ENCODE assay signal across 15 mouse cellular contexts in genomic region chr9:50721061-50721460, GRCm38 (mm10). TPM values are rescaled to one million over a fixed set of nuclear protein-coding genes. Genes with fewer than 3 reads are reported as not detected.
DNase-seq lines count a peak whose midpoint lies in the region; ATAC-seq and TF ChIP-seq lines count a peak whose summit lies in the region.
"Had no signal": no experiment of that assay in that cellular context is flagged by ENCODE, and none has a peak within 500 bp of the region (broad histone marks: within the 10 kb centered on the region; RNA-seq: fewer than 3 reads in every experiment).

No protein-coding gene starts in this region.

- H3K27me3 ChIP-seq in kidney, postnatal 0 days (ENCODE audit: insufficient read depth, low read length), result no peaks in the 10 kb centered on the region
- H3K27me3 ChIP-seq: Patski had no signal

- H3K36me3 ChIP-seq in kidney, postnatal 0 days (ENCODE audit: insufficient read depth, low read length), result no peaks in the 10 kb centered on the region

- no peak overlapping the region for H3K4me3 ChIP-seq in kidney, postnatal 0 days (replicated peaks; ENCODE audit: low read depth, low read length)
- H3K4me3 ChIP-seq in cortical plate, adult 2 months (ENCODE audit: insufficient read depth, low read length), result no peak overlapping the region
- H3K4me3 ChIP-seq: myocyte had no signal

- TF ChIP-seq CTCF in kidney, postnatal 0 days (IDR thresholded peaks at IDR 0.05; ENCODE audit: low read depth), result no peak
- TF ChIP-seq CTCF in cortical plate, adult 2 months (IDR thresholded peaks at IDR 0.05; ENCODE audit: extremely low read depth, insufficient read depth, low read length), result no peak

- no peak for ATAC-seq in kidney, postnatal 0 days (replicated peaks; ENCODE audit: low FRiP score, low read depth)
- no peak for ATAC-seq in granulocyte monocyte progenitor cell, adult 5-6 weeks (replicated peaks; ENCODE audit: poor library complexity, severe bottlenecking)
- ATAC-seq: Patski had no signal

- no peak overlapping the region for H3K27ac ChIP-seq in kidney, postnatal 0 days
- peak overlapping the region; percentile 53; the same call in 1 of the 2 replicates for H3K27ac ChIP-seq in cortical plate, adult 2 months (ENCODE audit: insufficient read depth, low read length)

- H3K9me3 ChIP-seq in kidney, postnatal 0 days (replicated peaks; ENCODE audit: low read length), result no peaks in the 10 kb centered on the region

- 17% methylated on average over 12 of the region's 12 CpGs for WGBS in kidney, postnatal 0 days

- no peak for TF ChIP-seq POLR2A in cortical plate, adult 2 months (IDR thresholded peaks at IDR 0.05; ENCODE audit: extremely low read depth, insufficient read depth, low read length)

- 0 out of 2 replicates have a peak, but pooled peaks cover 3% of the 10 kb centered on the region for H3K4me1 ChIP-seq in kidney, postnatal 0 days (replicated peaks; ENCODE audit: insufficient read depth, low read length)
- H3K4me1 ChIP-seq in cortical plate, adult 2 months (ENCODE audit: control insufficient read depth, insufficient read depth, low read length), result no peaks in the 10 kb centered on the region

- intact Hi-C loops in heart, postnatal 14 days (cut with DNase I), result no loop called here

- no peak overlapping the region for H3K4me2 ChIP-seq in kidney, postnatal 0 days (ENCODE audit: low read length)

- H3K9ac ChIP-seq in kidney, postnatal 0 days (ENCODE audit: low read depth, low read length), result no peak overlapping the region

- peak; percentile 94 for DNase-seq in heart, adult 11 months
- DNase-seq in heart, postnatal 14 days, result no peak
- DNase-seq in kidney, postnatal 0 days (ENCODE audit: low spot score), result peak; percentile 26
- DNase-seq in kidney, adult 9 months, result no peak
- peak; percentile 41 for DNase-seq in R1 (ENCODE audit: low read depth, low spot score)
- no peak for DNase-seq in layer of hippocampus, adult 8-10 months (ENCODE audit: low spot score in 2 of 2)
- DNase-seq: cerebellum, adult 9-11 months; retina, postnatal 1 day; spleen, adult 18-20 months had no signal

RNA-seq across cellular contexts. Expression of gene Dixdc1, which starts 18.3 kb away (rescaled TPM):
- total RNA-seq in heart, postnatal 14 days (2021), result 1 to 10 TPM; 4.0 to 6.2 TPM
- polyA plus RNA-seq in kidney, postnatal 0 days (2015; fragmentation: Nextera tagmentation; extraction: Ambion mirVana), result 7.3 and 7.5 TPM in 2 replicates
- polyA plus RNA-seq in cortical plate, adult 2 months (2012; rRNA removed), result 47.0 and 47.2 TPM in 2 replicates
- total RNA-seq in granulocyte monocyte progenitor cell, adult 5-6 weeks (2014; fragmentation: Nextera tagmentation), result 0.11 and 0.82 TPM in 2 replicates
- 0.10 and 0.39 TPM in 2 replicates for total RNA-seq in granulocyte monocyte progenitor cell, adult 5-6 weeks (2017)
- total RNA-seq in layer of hippocampus, adult 8-10 months (2022), result 100 to 1,000 TPM in 2 of 4 experiments, 10 to 100 TPM in 2; 67.3 to 107 (median 93.0) TPM
- total RNA-seq: megakaryocyte-erythroid progenitor cell, adult 5-6 weeks had no signal

RNA-seq across cellular contexts. Expression of gene 2310030G06Rik, which starts 25.3 kb away (rescaled TPM):
- total RNA-seq in heart, postnatal 14 days (2021), result 1 to 10 TPM; 2.0 to 3.2 TPM
- 26.8 and 27.1 TPM in 2 replicates for polyA plus RNA-seq in kidney, postnatal 0 days (2015; fragmentation: Nextera tagmentation; extraction: Ambion mirVana)
- polyA plus RNA-seq in cortical plate, adult 2 months (2012; rRNA removed), result 2.7 and 3.7 TPM in 2 replicates
- not detected in 2 replicates for total RNA-seq in granulocyte monocyte progenitor cell, adult 5-6 weeks (2014; fragmentation: Nextera tagmentation)
- not detected in 2 replicates for total RNA-seq in granulocyte monocyte progenitor cell, adult 5-6 weeks (2017)
- 1 to 10 TPM in 3 of 4 experiments, under 1 TPM in 1; 0.96 to 2.3 (median 1.8) TPM for total RNA-seq in layer of hippocampus, adult 8-10 months (2022)
- total RNA-seq: hematopoietic stem cell, adult 5-6 weeks; megakaryocyte-erythroid progenitor cell, adult 5-6 weeks had no signal

RNA-seq across cellular contexts. Expression of gene Cryab, which starts 30.1 kb away (rescaled TPM):
- total RNA-seq in heart, postnatal 14 days (2021), result 1,000 to 10,000 TPM; 1,337 to 1,386 TPM
- polyA plus RNA-seq in kidney, postnatal 0 days (2015; fragmentation: Nextera tagmentation; extraction: Ambion mirVana), result 198 and 233 TPM in 2 replicates
- 267 and 331 TPM in 2 replicates for polyA plus RNA-seq in cortical plate, adult 2 months (2012; rRNA removed)
- total RNA-seq in granulocyte monocyte progenitor cell, adult 5-6 weeks (2014; fragmentation: Nextera tagmentation), result 1.6 TPM in 1 of 2 replicates, not detected in the other
- 2.5 TPM in 1 of 2 replicates, not detected in the other for total RNA-seq in granulocyte monocyte progenitor cell, adult 5-6 weeks (2017)
- total RNA-seq in layer of hippocampus, adult 8-10 months (2022), result 100 to 1,000 TPM; 136 to 196 (median 167) TPM
- total RNA-seq: megakaryocyte-erythroid progenitor cell, adult 5-6 weeks had no signal

RNA-seq across cellular contexts. Expression of gene Hspb2, which starts 31.1 kb away (rescaled TPM):
- 100 to 1,000 TPM; 128 to 131 TPM for total RNA-seq in heart, postnatal 14 days (2021)
- polyA plus RNA-seq in kidney, postnatal 0 days (2015; fragmentation: Nextera tagmentation; extraction: Ambion mirVana), result 5.5 and 7.4 TPM in 2 replicates
- polyA plus RNA-seq in cortical plate, adult 2 months (2012; rRNA removed), result 3.8 and 4.9 TPM in 2 replicates
- not detected in 2 replicates for total RNA-seq in granulocyte monocyte progenitor cell, adult 5-6 weeks (2014; fragmentation: Nextera tagmentation)
- not detected in 2 replicates for total RNA-seq in granulocyte monocyte progenitor cell, adult 5-6 weeks (2017)
- 1 to 10 TPM in 2 of 4 experiments, under 1 TPM in 1, not detected in 1; 0.91 to 2.1 (median 1.5) TPM for total RNA-seq in layer of hippocampus, adult 8-10 months (2022)
- total RNA-seq: hematopoietic stem cell, adult 5-6 weeks; megakaryocyte-erythroid progenitor cell, adult 5-6 weeks had no signal

RNA-seq across cellular contexts. Expression of gene Fdxacb1, which starts 47.0 kb away (rescaled TPM):
- 1 to 10 TPM; 5.7 to 6.0 TPM for total RNA-seq in heart, postnatal 14 days (2021)
- polyA plus RNA-seq in kidney, postnatal 0 days (2015; fragmentation: Nextera tagmentation; extraction: Ambion mirVana), result 7.9 and 9.3 TPM in 2 replicates
- 6.6 and 7.9 TPM in 2 replicates for polyA plus RNA-seq in cortical plate, adult 2 months (2012; rRNA removed)
- total RNA-seq in granulocyte monocyte progenitor cell, adult 5-6 weeks (2014; fragmentation: Nextera tagmentation), result 9.8 and 14.9 TPM in 2 replicates
- total RNA-seq in granulocyte monocyte progenitor cell, adult 5-6 weeks (2017), result 6.3 and 7.1 TPM in 2 replicates
- 10 to 100 TPM in 1 of 4 experiments, 1 to 10 TPM in 3; 5.4 to 10.9 (median 6.7) TPM for total RNA-seq in layer of hippocampus, adult 8-10 months (2022)

Comparison
In these comparisons a context has a peak if more than half of its experiments do, and no peak if none do; other contexts are left out.
1. DNase-seq: peak in heart, adult 11 months (single experiment), kidney, postnatal 0 days (single experiment) and R1 (single experiment); none in heart, postnatal 14 days (0 of 2), kidney, adult 9 months (single experiment) and layer of hippocampus, adult 8-10 months (0 of 2).
2. RNA of gene Dixdc1, which starts 18.3 kb away (total RNA-seq): 67.3 to 107 TPM in layer of hippocampus, adult 8-10 months; 4.0 to 6.2 TPM in heart, postnatal 14 days and 0.10 to 0.82 TPM in granulocyte monocyte progenitor cell, adult 5-6 weeks; every median in the first group is over 4 times any median in the second.
3. RNA of gene Cryab, which starts 30.1 kb away (total RNA-seq): 1,337 to 1,386 TPM in heart, postnatal 14 days and 136 to 196 TPM in layer of hippocampus, adult 8-10 months; 1.6 to 2.5 TPM in granulocyte monocyte progenitor cell, adult 5-6 weeks; every median in the first group is over 10 times any median in the second.